Mouse (Mus musculus): ENCODE data around the gene Ms4a13. TPM values are rescaled to one million over a fixed set of nuclear protein-coding genes. Genes with fewer than 3 reads are reported as not detected.
"Not testable (repeated sequence)": the region's sequence is repeated elsewhere in the genome, so short reads cannot be mapped to it uniquely, and the experiment has no call there.

Ms4a13 gene
- polyA plus RNA-seq, 1 experiment from 2014 or later = not detected

- Histone ChIP-seq H3K4me1 (ENCODE audit: control insufficient read depth, insufficient read depth, low read length) (no peaks in the 10 kb centered on the region), H3K36me3 (ENCODE audit: control insufficient read depth, insufficient read depth, low read length) (no peaks in the 10 kb centered on the region), H3K27ac (ENCODE audit: low read length) (no peak overlapping the region), H3K9me3 (ENCODE audit: control insufficient read depth, low read depth, low read length) (no peaks in the 10 kb centered on the region), H3K9ac (replicated peaks; ENCODE audit: low read depth, low read length) (no peak overlapping the region), H3K4me2 (replicated peaks; ENCODE audit: low read depth, low read length) (no peak overlapping the region), H3K4me3 (ENCODE audit: low read depth, low read length) (no peak overlapping the region), H3K27me3 (ENCODE audit: control insufficient read depth, insufficient read depth, low read length) (no peaks in the 10 kb centered on the region)
- no peak for ATAC-seq (ENCODE audit: insufficient number of reproducible peaks, insufficient read depth, low FRiP score, low read depth)
- WGBS = 71% methylated on average over 2 of the region's 2 CpGs
Observed at GRCm38 (mm10) chr19:11177464-11177863, 19.1 kb downstream of the Ms4a13 start.

- no peak for ATAC-seq (ENCODE audit: insufficient number of reproducible peaks, insufficient read depth, low FRiP score, low read depth)
Observed at GRCm38 (mm10) chr19:11165172-11165571, 31.4 kb downstream of the Ms4a13 start, which contains the start of gene 1700025F22Rik. 1700025F22Rik (minus strand) TSS chr19:11165320.

DNA sequence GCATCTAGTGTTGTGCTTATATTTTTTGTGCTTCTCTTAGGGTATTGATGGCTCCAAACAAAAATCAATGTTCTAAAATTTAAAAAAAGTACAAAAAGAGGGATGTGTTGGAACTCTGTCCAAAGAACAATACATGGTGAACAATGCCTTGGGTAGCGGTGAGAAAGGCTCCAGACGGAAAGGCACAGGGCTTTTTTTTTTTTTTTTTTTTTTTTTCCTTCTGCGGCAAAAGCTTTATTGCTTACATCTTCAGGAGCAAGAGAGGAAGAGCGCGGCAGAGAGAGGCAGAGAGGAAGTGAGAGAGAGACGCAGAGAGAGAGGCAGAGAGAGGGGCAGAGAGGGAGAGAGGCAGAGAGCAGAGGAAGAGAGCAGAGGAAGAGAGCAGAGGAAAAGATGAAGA is 38.6 kb downstream of the Ms4a13 start:
- not testable (repeated sequence) for H3K4me3 ChIP-seq (ENCODE audit: low read depth, low read length); H3K36me3 ChIP-seq (ENCODE audit: control insufficient read depth, insufficient read depth, low read length); ATAC-seq (ENCODE audit: insufficient number of reproducible peaks, insufficient read depth, low FRiP score, low read depth); H3K27me3 ChIP-seq (ENCODE audit: control insufficient read depth, insufficient read depth, low read length); H3K9me3 ChIP-seq (ENCODE audit: control insufficient read depth, low read depth, low read length); H3K9ac ChIP-seq (replicated peaks; ENCODE audit: low read depth, low read length); H3K4me1 ChIP-seq (ENCODE audit: control insufficient read depth, insufficient read depth, low read length); H3K27ac ChIP-seq (ENCODE audit: low read length); H3K4me2 ChIP-seq (replicated peaks; ENCODE audit: low read depth, low read length)
- WGBS = 80% methylated on average over 6 of the region's 6 CpGs

More at GRCm38 (mm10) chr19:11165172-11165571, 31.4 kb downstream of the Ms4a13 start, which contains the start of gene 1700025F22Rik:
- WGBS = 28% methylated on average over 10 of the region's 10 CpGs
- Histone ChIP-seq H3K4me3 (ENCODE audit: low read depth, low read length) (no peak within 1 kb of the TSS), H3K27ac (ENCODE audit: low read length) (no peak within 1 kb of the TSS), H3K4me1 (ENCODE audit: control insufficient read depth, insufficient read depth, low read length) (no peaks in the 10 kb centered on the region), H3K9ac (replicated peaks; ENCODE audit: low read depth, low read length) (no peak within 1 kb of the TSS), H3K36me3 (ENCODE audit: control insufficient read depth, insufficient read depth, low read length) (no peaks in the 10 kb centered on the region), H3K9me3 (ENCODE audit: control insufficient read depth, low read depth, low read length) (no peaks in the 10 kb centered on the region), H3K4me2 (replicated peaks; ENCODE audit: low read depth, low read length) (no peak within 1 kb of the TSS), H3K27me3 (ENCODE audit: control insufficient read depth, insufficient read depth, low read length) (no peaks in the 10 kb centered on the region)

- Histone ChIP-seq H3K27ac (ENCODE audit: low read length) (no peak overlapping the region), H3K4me1 (ENCODE audit: control insufficient read depth, insufficient read depth, low read length) (no peaks in the 10 kb centered on the region), H3K4me2 (replicated peaks; ENCODE audit: low read depth, low read length) (no peak overlapping the region), H3K9ac (replicated peaks; ENCODE audit: low read depth, low read length) (no peak overlapping the region), H3K9me3 (ENCODE audit: control insufficient read depth, low read depth, low read length) (no peaks in the 10 kb centered on the region), H3K27me3 (ENCODE audit: control insufficient read depth, insufficient read depth, low read length) (no peaks in the 10 kb centered on the region), H3K4me3 (ENCODE audit: low read depth, low read length) (no peak overlapping the region), H3K36me3 (ENCODE audit: control insufficient read depth, insufficient read depth, low read length) (no peaks in the 10 kb centered on the region)
- WGBS = 66% methylated on average over 4 of the region's 4 CpGs
- ATAC-seq (ENCODE audit: insufficient number of reproducible peaks, insufficient read depth, low FRiP score, low read depth) = no peak
Observed at GRCm38 (mm10) chr19:11135336-11135735, 61.2 kb downstream of the Ms4a13 start.

GRCm38 (mm10) chr19:11134852-11135251 is 61.7 kb downstream of the Ms4a13 start:
- no peak overlapping the region for H3K4me3 ChIP-seq (ENCODE audit: low read depth, low read length)
- no peak overlapping the region for H3K27ac ChIP-seq (ENCODE audit: low read length)
- no peaks in the 10 kb centered on the region for H3K9me3 ChIP-seq (ENCODE audit: control insufficient read depth, low read depth, low read length)
- ATAC-seq (ENCODE audit: insufficient number of reproducible peaks, insufficient read depth, low FRiP score, low read depth) = no peak
- no peak overlapping the region for H3K4me2 ChIP-seq (replicated peaks; ENCODE audit: low read depth, low read length)
- H3K36me3 ChIP-seq (ENCODE audit: control insufficient read depth, insufficient read depth, low read length) = no peaks in the 10 kb centered on the region
- no peaks in the 10 kb centered on the region for H3K27me3 ChIP-seq (ENCODE audit: control insufficient read depth, insufficient read depth, low read length)
- no peak overlapping the region for H3K9ac ChIP-seq (replicated peaks; ENCODE audit: low read depth, low read length)
- 75% methylated on average over 2 of the region's 2 CpGs for WGBS
- H3K4me1 ChIP-seq (ENCODE audit: control insufficient read depth, insufficient read depth, low read length) = no peaks in the 10 kb centered on the region

- not testable (repeated sequence) for H3K4me3 ChIP-seq (ENCODE audit: low read depth, low read length); H3K9ac ChIP-seq (replicated peaks; ENCODE audit: low read depth, low read length); H3K9me3 ChIP-seq (ENCODE audit: control insufficient read depth, low read depth, low read length); H3K4me1 ChIP-seq (ENCODE audit: control insufficient read depth, insufficient read depth, low read length); H3K27ac ChIP-seq (ENCODE audit: low read length); H3K4me2 ChIP-seq (replicated peaks; ENCODE audit: low read depth, low read length); H3K27me3 ChIP-seq (ENCODE audit: control insufficient read depth, insufficient read depth, low read length); H3K36me3 ChIP-seq (ENCODE audit: control insufficient read depth, insufficient read depth, low read length); ATAC-seq (ENCODE audit: insufficient number of reproducible peaks, insufficient read depth, low FRiP score, low read depth)
- WGBS = 87% methylated on average over 8 of the region's 8 CpGs
Observed at GRCm38 (mm10) chr19:11130776-11131175, 65.8 kb downstream of the Ms4a13 start, which contains the start of gene 1700017D01Rik. 1700017D01Rik (minus strand) TSS chr19:11130876.

GRCm38 (mm10) chr19:11129702-11130101 is 66.8 kb downstream of the Ms4a13 start:
- H3K27me3 ChIP-seq (ENCODE audit: control insufficient read depth, insufficient read depth, low read length) = no peaks in the 10 kb centered on the region
- H3K4me1 ChIP-seq (ENCODE audit: control insufficient read depth, insufficient read depth, low read length) = no peaks in the 10 kb centered on the region
- no peaks in the 10 kb centered on the region for H3K36me3 ChIP-seq (ENCODE audit: control insufficient read depth, insufficient read depth, low read length)
- ATAC-seq (ENCODE audit: insufficient number of reproducible peaks, insufficient read depth, low FRiP score, low read depth) = no peak
- no peak overlapping the region for H3K9ac ChIP-seq (replicated peaks; ENCODE audit: low read depth, low read length)
- peaks cover 3% of the 10 kb centered on the region; the same call in 1 of the 2 replicates for H3K9me3 ChIP-seq (ENCODE audit: control insufficient read depth, low read depth, low read length)
- no peak overlapping the region for H3K4me3 ChIP-seq (ENCODE audit: low read depth, low read length)
- 85% methylated on average over 1 of the region's 1 CpGs for WGBS
- no peak overlapping the region for H3K27ac ChIP-seq (ENCODE audit: low read length)
- H3K4me2 ChIP-seq (replicated peaks; ENCODE audit: low read depth, low read length) = no peak overlapping the region

DNA sequence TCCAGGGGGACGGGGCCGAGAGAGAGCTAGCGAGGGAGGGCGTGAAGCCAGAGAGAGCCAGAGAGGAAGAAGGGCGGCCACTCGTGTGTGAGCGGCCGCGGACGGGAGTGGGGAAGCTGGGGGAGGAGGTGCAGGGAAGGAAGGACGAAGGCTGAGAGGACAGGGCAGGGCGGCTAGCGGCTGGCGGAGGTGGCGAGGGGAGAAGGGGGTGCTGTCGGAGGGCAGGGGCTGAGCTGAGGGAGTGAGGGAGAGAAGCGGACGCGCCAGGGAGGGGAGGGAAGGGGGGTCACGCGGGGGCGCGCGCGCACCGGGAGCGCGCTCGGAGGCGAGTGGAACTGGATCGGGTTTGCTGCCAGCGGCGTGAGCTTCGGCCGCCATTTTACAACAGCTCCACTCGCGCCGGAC is 75.5 kb downstream of the Ms4a13 start:
- ATAC-seq (ENCODE audit: insufficient number of reproducible peaks, insufficient read depth, low FRiP score, low read depth) = peak; percentile 96
- not testable (repeated sequence) for H3K27ac ChIP-seq (ENCODE audit: low read length); H3K4me2 ChIP-seq (replicated peaks; ENCODE audit: low read depth, low read length); H3K9me3 ChIP-seq (ENCODE audit: control insufficient read depth, low read depth, low read length); H3K4me1 ChIP-seq (ENCODE audit: control insufficient read depth, insufficient read depth, low read length); H3K9ac ChIP-seq (replicated peaks; ENCODE audit: low read depth, low read length); H3K27me3 ChIP-seq (ENCODE audit: control insufficient read depth, insufficient read depth, low read length); H3K36me3 ChIP-seq (ENCODE audit: control insufficient read depth, insufficient read depth, low read length)
- 2% methylated on average over 12 of the region's 38 CpGs for WGBS
- peak overlapping the region; percentile 26; the same call in 1 of the 2 replicates for H3K4me3 ChIP-seq (ENCODE audit: low read depth, low read length)

Data from stomach, embryonic 14.5 days (tissue).